Mouse (Mus musculus) midbrain, embryonic 14.5 days (tissue): ENCODE measurements around the gene Slf2. TPM values are rescaled to one million over a fixed set of nuclear protein-coding genes. Genes with fewer than 3 reads are reported as not detected.

Experiments used
- ATAC-seq: fragments of 200-750 bp; cut with Nextera tagmentation; 2 replicates; pipeline ENCODE4 v1.8.0; 2017; ENCODE audit warnings: moderate number of reproducible peaks, moderate library complexity; ENCODE audit not compliant: low FRiP score, low TSS enrichment
- DNase-seq: peaks from one replicate; pipeline ENCODE4 v3.0.0-alpha.2; 2015
- H3K27ac ChIP-seq: fragments of 300-500 bp; sonication (generic); replicated peaks from 2 replicates; pipeline ENCODE4 v1.5.1; 2014; ENCODE audit warnings: mild to moderate bottlenecking, low read depth, low read length, moderate library complexity
- H3K27me3 ChIP-seq: fragments of 300-500 bp; sonication (generic); 2 replicates; pipeline ENCODE4 v1.6.1; 2014; ENCODE audit warnings: low read length, control low read depth, mixed read lengths; ENCODE audit not compliant: control insufficient read depth, insufficient read depth
- H3K36me3 ChIP-seq: fragments of 300-500 bp; sonication (generic); 2 replicates; pipeline ENCODE4 v1.6.1; 2014; ENCODE audit warnings: low read length, control low read depth; ENCODE audit not compliant: control insufficient read depth, insufficient read depth
- H3K4me1 ChIP-seq: fragments of 300-500 bp; sonication (generic); 2 replicates; pipeline ENCODE4 v1.6.1; 2014; ENCODE audit warnings: mild to moderate bottlenecking, antibody characterized with exemption, low read length, control low read depth; ENCODE audit not compliant: control insufficient read depth, insufficient read depth
- H3K4me2 ChIP-seq: fragments of 300-500 bp; sonication (generic); 2 replicates; pipeline ENCODE4 v1.6.1; 2014; ENCODE audit warnings: mild to moderate bottlenecking, low read length, moderate library complexity
- H3K4me3 ChIP-seq: fragments of 300-500 bp; sonication (generic); replicated peaks from 2 replicates; pipeline ENCODE4 v1.5.1; 2014; ENCODE audit warnings: low read depth, low read length
- H3K9ac ChIP-seq: fragments of 300-500 bp; sonication (generic); replicated peaks from 2 replicates; pipeline ENCODE4 v1.6.1; 2014; ENCODE audit warnings: mild to moderate bottlenecking, low read length, moderate library complexity
- H3K9me3 ChIP-seq: fragments of 300-500 bp; sonication (generic); 2 replicates; pipeline ENCODE4 v1.6.1; 2016; ENCODE audit warnings: low read length, control low read depth, mixed read lengths; ENCODE audit not compliant: control insufficient read depth
- WGBS: fragments of 180-500 bp; shearing (Covaris S2); extraction: QIAGEN DNeasy Blood & Tissue Kit; methylation state at CpG from one replicate; pipeline ENCODE4 v1.1.7; 2014; 5-methylcytosine and 5-hydroxymethylcytosine counted together
- polyA plus RNA-seq: library from polyadenylated mRNA; unstranded; fragments of >200 nt; fragmentation: Nextera tagmentation; extraction: Ambion mirVana; gene quantifications from 2 replicates; pipeline ENCODE4 v1.2.1, GENCODE M21; 2014

Slf2 gene
- polyA plus RNA-seq, 1 experiment from 2014 or later: 37.4 TPM

DNA sequence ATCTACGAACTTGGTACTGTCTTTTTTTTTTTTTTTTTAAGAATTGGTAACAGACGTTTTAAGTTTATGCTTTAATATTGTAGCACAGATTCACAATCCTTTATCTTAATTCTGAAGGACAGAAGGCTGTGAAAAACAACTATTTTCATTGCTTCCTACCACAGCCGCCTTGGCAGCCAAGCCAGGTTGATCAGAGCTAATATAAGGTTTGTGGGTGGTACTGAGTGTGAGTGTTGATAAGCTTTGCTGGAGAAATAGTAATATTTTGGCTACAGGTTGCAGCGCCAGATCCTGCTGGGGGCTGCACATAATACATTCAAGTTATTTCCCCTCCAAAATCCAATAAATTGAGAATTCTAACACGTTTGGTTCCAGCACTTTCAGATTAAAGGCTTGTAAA lies 1.1 kb downstream of the Slf2 start:
- no peak overlapping the region for H3K9ac ChIP-seq
- H3K27me3 ChIP-seq: no peaks in the 10 kb centered on the region
- no peak overlapping the region for H3K27ac ChIP-seq
- H3K36me3 ChIP-seq: peaks cover 22% of the 10 kb centered on the region
- H3K4me2 ChIP-seq: peak overlapping the region; percentile 74
- peaks cover 14% of the 10 kb centered on the region for H3K4me1 ChIP-seq
- ATAC-seq: no peak
- DNase-seq: no peak
- 64% methylated on average over 5 of the region's 5 CpGs for WGBS
- peak overlapping the region; percentile 99 for H3K4me3 ChIP-seq
- no peaks in the 10 kb centered on the region for H3K9me3 ChIP-seq

DNA sequence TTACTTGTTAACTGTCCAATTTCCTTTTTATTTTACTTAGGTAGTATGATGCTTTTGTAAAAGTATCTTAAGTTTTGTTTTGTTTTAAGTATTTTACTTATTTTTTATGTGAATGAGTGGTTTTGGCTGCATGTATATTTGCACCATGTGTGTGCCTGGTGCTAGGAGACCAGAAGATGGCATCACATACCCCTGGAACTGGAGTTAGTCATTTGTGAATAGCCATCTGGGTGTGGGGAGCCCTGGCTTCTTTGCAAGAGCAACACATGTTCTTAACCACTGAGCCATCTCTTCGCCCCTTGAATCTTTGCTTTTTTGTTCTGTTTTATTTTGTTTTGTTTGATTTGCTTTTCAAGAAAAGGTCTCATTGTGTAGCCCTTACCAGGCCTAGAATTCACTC lies 2.2 kb downstream of the Slf2 start:
- ATAC-seq (no peak), DNase-seq (no peak)
- Histone ChIP-seq H3K9ac (no peak overlapping the region), H3K27ac (no peak overlapping the region), H3K4me1 (peaks cover 14% of the 10 kb centered on the region), H3K27me3 (no peaks in the 10 kb centered on the region), H3K4me2 (no peak overlapping the region), H3K4me3 (no peak overlapping the region), H3K9me3 (no peaks in the 10 kb centered on the region), H3K36me3 (peaks cover 22% of the 10 kb centered on the region)
- 89% methylated on average over 1 of the region's 1 CpGs for WGBS

DNA sequence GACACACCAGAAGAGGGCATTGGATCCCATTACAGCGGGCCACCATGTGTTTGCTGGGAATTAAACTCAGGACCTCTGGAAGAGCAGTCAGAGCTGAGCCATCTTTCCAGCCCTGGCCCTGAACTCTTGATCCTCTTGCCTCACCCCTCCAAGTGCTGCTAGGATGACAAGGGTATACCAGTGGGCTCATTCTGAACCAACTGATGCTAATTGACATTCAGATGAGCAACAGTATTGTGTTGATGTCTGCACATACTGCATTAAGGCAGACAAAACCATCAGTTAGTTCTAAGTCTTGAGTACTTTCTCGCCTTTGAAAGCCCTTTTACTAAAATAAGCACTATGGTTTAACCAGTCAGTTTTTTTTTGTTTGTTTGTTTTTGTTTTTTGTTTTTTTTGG lies 28.7 kb downstream of the Slf2 start:
- DNase-seq (no peak), ATAC-seq (no peak)
- H3K27ac ChIP-seq: no peak overlapping the region
- peaks cover 83% of the 10 kb centered on the region for H3K36me3 ChIP-seq
- H3K4me1 ChIP-seq: no peaks in the 10 kb centered on the region
- H3K4me3 ChIP-seq: no peak overlapping the region
- no peak overlapping the region for H3K4me2 ChIP-seq
- no peaks in the 10 kb centered on the region for H3K9me3 ChIP-seq
- H3K9ac ChIP-seq: no peak overlapping the region
- 99% methylated on average over 2 of the region's 2 CpGs for WGBS
- H3K27me3 ChIP-seq: no peaks in the 10 kb centered on the region

DNA sequence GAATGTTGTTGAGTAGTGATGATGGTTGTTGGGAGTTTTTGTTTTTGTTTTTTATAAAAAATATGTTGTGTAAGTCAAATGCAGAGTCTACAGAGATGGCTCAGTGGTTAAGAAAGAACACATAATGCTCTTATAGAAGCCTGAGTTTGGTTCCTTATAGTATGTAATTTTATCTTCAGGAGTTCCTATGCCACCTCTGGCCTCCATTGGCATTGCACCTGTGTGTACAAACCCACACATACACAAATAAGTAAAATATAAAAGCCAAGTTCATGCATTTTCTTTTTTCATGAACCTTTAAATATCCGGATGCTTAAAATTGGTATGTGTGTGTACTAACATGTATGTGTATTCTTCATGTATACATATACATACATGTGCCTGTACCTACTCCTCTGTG lies 35.0 kb downstream of the Slf2 start:
- no peak for DNase-seq
- H3K36me3 ChIP-seq: peaks cover 88% of the 10 kb centered on the region
- ATAC-seq: no peak

DNA sequence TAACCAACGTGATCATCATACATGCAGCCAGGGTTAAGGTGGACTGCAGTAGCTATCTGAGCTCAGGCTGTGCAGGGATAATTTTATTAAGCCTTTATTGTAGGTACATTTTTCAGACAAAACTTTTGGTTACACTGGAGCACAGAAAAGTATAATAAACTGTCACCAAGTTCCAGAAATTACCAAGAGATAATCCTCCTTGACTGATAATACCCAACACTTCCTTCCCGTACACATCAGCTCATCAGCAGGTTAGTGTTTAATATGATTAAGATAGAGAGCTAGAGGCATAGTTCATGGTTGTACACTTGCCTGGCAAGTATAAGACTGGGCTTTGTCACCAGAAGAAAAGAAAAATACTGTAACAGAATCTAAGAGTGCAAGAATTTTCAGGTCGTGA lies 37.4 kb downstream of the Slf2 start:
- H3K9ac ChIP-seq: no peak overlapping the region
- no peak overlapping the region for H3K4me3 ChIP-seq
- no peaks in the 10 kb centered on the region for H3K27me3 ChIP-seq
- 91% methylated on average over 3 of the region's 3 CpGs for WGBS
- H3K4me1 ChIP-seq: no peaks in the 10 kb centered on the region
- H3K27ac ChIP-seq: no peak overlapping the region
- H3K4me2 ChIP-seq: no peak overlapping the region
- H3K9me3 ChIP-seq: no peaks in the 10 kb centered on the region
- ATAC-seq: no peak
- DNase-seq: no peak
- peaks cover 91% of the 10 kb centered on the region for H3K36me3 ChIP-seq

More for the DNA sequence above, 35.0 kb downstream of the Slf2 start:
- Histone ChIP-seq H3K9me3 (no peaks in the 10 kb centered on the region), H3K4me2 (no peak overlapping the region), H3K4me3 (no peak overlapping the region), H3K4me1 (no peaks in the 10 kb centered on the region), H3K27me3 (no peaks in the 10 kb centered on the region), H3K27ac (no peak overlapping the region), H3K9ac (no peak overlapping the region)
- WGBS: 93% methylated on average over 1 of the region's 1 CpGs

DNA sequence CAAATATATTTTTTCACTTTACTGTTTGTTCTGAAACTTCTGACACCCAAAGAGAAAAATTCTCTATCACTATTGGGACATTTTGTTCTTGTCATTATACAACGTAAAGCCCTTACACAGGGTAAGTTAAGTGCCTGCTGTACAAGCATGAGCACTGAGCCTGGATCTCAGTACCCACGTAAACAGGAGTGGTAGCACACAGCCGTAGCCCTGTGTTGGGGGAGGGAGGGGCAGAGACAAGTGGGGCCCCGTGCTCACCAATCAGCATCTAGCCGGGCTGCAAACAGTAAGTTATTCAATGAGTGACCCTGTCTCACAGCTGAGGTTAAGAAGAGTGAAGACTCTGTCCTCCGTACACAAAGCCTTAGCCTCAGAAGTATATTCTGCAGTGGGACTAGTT lies 45.7 kb downstream of the Slf2 start:
- H3K4me3 ChIP-seq: no peak overlapping the region
- no peak overlapping the region for H3K27ac ChIP-seq
- no peaks in the 10 kb centered on the region for H3K9me3 ChIP-seq
- H3K9ac ChIP-seq: no peak overlapping the region
- WGBS: 86% methylated on average over 6 of the region's 6 CpGs
- H3K4me2 ChIP-seq: no peak overlapping the region
- DNase-seq: no peak
- H3K4me1 ChIP-seq: no peaks in the 10 kb centered on the region
- no peaks in the 10 kb centered on the region for H3K27me3 ChIP-seq
- H3K36me3 ChIP-seq: peaks cover 97% of the 10 kb centered on the region
- ATAC-seq: no peak

DNA sequence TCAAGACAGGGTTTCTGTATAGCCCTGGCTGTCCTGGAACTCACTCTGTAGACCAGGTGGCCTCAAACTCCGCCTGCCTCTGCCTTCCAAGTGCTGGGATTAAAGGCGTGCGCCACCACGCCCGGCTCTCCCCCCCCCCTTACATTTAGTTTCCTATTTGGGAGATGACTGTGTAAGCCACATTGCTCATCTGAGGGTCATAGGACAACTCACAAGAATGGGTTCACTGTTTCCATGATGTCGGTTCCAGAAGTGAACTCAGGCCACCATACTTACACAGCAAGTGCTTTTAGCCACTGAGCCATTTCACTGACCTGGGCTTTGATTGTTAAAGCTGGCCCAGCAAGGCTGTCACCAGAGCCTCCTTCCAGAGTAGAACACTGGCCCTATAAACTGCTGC lies 46.2 kb downstream of the Slf2 start:
- ATAC-seq (no peak), DNase-seq (no peak)
- H3K4me2 ChIP-seq: no peak overlapping the region
- no peaks in the 10 kb centered on the region for H3K9me3 ChIP-seq
- WGBS: 91% methylated on average over 6 of the region's 6 CpGs
- H3K36me3 ChIP-seq: peaks cover 95% of the 10 kb centered on the region
- H3K9ac ChIP-seq: no peak overlapping the region
- H3K27ac ChIP-seq: no peak overlapping the region
- no peaks in the 10 kb centered on the region for H3K27me3 ChIP-seq
- no peak overlapping the region for H3K4me3 ChIP-seq
- H3K4me1 ChIP-seq: no peaks in the 10 kb centered on the region

DNA sequence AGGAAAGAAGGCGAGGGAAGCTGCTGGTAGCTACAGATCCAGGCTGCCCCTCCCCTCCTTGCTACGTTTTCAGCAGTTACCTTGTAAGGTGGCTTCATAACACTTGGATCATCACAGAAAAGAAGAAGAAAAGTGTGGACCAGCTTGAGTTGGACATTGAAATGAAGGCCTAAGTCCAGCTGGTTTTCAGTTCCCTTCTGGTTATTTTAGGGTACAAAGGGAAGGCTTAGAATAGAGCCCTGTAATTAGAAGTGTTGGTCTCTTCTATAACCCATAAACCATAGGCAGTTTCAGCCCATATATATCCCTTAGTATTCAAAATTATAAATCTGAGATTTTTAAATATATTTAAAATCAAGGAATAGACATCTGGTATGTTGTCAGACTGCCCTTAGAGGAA lies 49.8 kb downstream of the Slf2 start:
- ATAC-seq: no peak
- peaks cover 62% of the 10 kb centered on the region for H3K36me3 ChIP-seq
- WGBS: 87% methylated on average over 2 of the region's 2 CpGs

DNA sequence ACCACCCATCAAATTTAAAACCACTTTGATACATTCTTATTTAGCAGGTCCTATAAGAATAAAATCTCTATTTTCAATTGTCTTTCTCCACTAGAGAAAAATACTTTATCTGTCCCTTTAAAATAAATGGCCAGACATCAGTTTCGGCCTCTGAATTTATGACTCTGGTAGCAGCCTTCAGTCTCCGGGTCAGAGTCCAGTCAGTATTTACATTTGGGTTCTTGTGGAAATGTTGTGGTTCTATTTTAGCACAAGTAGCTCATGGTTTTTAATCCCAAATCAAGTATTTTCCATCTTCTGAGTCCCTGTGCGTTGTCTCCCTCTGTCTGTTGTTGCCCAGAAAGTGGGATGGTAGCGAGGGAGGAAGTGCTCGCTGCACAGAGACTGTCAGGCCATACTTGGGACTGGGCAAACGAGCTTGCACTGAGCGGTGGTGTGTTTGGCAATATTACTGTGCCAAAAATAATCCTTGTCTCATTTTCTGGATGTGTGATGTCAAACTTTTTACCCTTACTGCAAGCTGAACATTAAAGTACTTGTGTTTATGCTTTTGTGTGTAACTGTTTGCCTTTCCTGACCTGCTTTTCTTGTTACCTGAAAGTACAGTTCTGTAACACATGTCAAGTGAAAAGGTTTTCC lies 51.6 kb downstream of the Slf2 start:
- Histone ChIP-seq H3K36me3 (peaks cover 44% of the 10 kb centered on the region), H3K4me1 (no peaks in the 10 kb centered on the region), H3K27ac (no peak overlapping the region), H3K9me3 (no peaks in the 10 kb centered on the region), H3K9ac (no peak overlapping the region), H3K4me3 (no peak overlapping the region), H3K4me2 (no peak overlapping the region), H3K27me3 (no peaks in the 10 kb centered on the region)
- 88% methylated on average over 7 of the region's 7 CpGs for WGBS
- no peak for ATAC-seq
- DNase-seq: no peak

More for the DNA sequence above, 49.8 kb downstream of the Slf2 start:
- Histone ChIP-seq H3K9me3 (no peaks in the 10 kb centered on the region), H3K4me1 (no peaks in the 10 kb centered on the region), H3K27ac (no peak overlapping the region), H3K9ac (no peak overlapping the region), H3K4me3 (no peak overlapping the region), H3K27me3 (no peaks in the 10 kb centered on the region), H3K4me2 (no peak overlapping the region)
- no peak for DNase-seq
